Mouse (Mus musculus): ENCODE measurements at regions not wholly inside any gene's neighbourhood (a gene's known extent, or its start where the extent isn't known, plus 50 kb on each side); places are given as distances from the start of the nearest gene placed in this dataset.

DNA sequence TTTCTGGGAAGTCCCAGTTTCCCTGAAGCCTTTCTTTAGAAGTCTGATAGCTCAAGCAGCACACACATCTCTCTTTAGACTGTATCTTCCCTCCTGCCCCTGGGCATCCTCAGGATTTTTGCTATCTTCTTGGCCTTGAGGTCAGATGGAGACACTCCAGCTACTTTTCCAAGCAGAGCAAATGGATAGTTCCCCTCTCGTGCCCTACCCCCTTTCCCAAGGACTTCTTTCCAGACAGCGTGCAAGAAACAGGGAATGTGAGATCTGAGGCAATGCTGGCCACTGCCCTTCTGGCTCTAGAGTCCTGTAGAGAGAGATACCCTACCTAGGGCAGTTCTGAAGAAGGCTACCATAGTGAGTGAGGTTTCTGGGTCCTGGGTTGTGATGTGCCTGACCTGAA, 106.6 kb downstream of the Zfp706 start:
- Histone ChIP-seq H3K4me1 (ENCODE audit: control insufficient read depth, insufficient read depth, low read length) (peaks cover 23% of the 10 kb centered on the region), H3K36me3 (ENCODE audit: control insufficient read depth, insufficient read depth, low read length) (no peaks in the 10 kb centered on the region), H3K9me3 (ENCODE audit: control insufficient read depth, low read depth, low read length) (no peaks in the 10 kb centered on the region), H3K4me2 (replicated peaks; ENCODE audit: low read depth, low read length) (no peak overlapping the region), H3K9ac (replicated peaks; ENCODE audit: low read depth, low read length) (no peak overlapping the region), H3K27me3 (ENCODE audit: control insufficient read depth, insufficient read depth, low read length) (no peaks in the 10 kb centered on the region), H3K27ac (ENCODE audit: low read length) (no peak overlapping the region), H3K4me3 (ENCODE audit: low read depth, low read length) (no peak overlapping the region)
- no peak for ATAC-seq (ENCODE audit: insufficient number of reproducible peaks, insufficient read depth, low FRiP score, low read depth)
- 37% methylated on average over 2 of the region's 2 CpGs for WGBS

DNA sequence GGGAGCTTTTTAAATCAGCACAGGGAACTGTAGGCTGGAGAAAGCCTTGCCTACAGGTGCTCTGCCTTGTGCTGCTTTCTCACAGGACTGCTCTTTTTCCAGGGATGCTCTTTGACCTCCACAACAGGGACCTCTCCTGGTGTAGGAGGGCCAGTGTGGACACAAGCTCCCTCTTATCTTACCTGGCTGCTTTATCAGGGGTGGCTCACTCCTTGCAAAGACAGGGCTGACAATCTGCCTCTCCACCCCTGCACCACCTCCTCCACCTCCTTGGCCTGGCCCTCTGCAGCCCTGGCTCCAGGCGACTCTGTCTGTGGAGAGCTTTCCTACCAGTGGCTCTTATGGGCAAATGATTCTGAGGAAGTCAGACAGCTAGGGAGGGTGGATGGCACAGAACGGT, 107.7 kb downstream of the Zfp706 start:
- H3K36me3 ChIP-seq (ENCODE audit: control insufficient read depth, insufficient read depth, low read length), result no peaks in the 10 kb centered on the region
- H3K27ac ChIP-seq (ENCODE audit: low read length), result peak overlapping the region; percentile 77
- no peak overlapping the region for H3K9ac ChIP-seq (replicated peaks; ENCODE audit: low read depth, low read length)
- no peaks in the 10 kb centered on the region for H3K9me3 ChIP-seq (ENCODE audit: control insufficient read depth, low read depth, low read length)
- H3K4me2 ChIP-seq (replicated peaks; ENCODE audit: low read depth, low read length), result no peak overlapping the region
- H3K27me3 ChIP-seq (ENCODE audit: control insufficient read depth, insufficient read depth, low read length), result no peaks in the 10 kb centered on the region
- peak; percentile 73 for ATAC-seq (ENCODE audit: insufficient number of reproducible peaks, insufficient read depth, low FRiP score, low read depth)
- 51% methylated on average over 2 of the region's 2 CpGs for WGBS
- peaks cover 23% of the 10 kb centered on the region for H3K4me1 ChIP-seq (ENCODE audit: control insufficient read depth, insufficient read depth, low read length)
- no peak overlapping the region for H3K4me3 ChIP-seq (ENCODE audit: low read depth, low read length)

DNA sequence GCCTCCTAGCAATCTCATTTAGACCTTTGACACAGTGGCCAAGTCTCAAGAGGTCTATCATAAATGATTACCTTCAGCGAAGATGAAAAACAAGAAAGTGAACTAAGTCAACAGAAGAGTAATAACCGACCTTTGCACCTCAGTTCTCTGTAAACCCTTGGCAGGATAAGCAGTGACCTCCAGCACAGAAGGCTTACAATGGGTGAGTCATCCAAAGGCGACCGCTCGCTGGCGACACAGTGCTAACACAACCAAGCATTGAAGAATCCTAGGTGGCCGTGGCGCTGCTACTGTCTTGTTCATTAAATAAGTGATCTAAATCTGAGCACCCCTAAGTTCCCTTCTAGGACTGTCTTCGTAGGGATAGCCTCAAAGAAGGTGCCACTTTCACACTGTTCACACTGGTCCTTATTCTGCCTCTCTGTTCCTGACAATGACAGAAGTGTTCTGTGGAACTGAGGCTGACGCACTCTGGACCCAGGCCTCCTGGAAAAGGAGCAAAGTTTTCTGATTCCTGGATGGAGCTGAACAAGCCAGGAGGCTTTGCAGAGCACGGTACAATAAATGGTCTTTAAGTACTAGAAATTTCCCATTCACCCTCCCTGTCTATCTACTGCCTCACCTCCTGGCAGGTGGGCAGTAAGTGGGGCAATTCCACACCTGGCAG, 108.6 kb downstream of the Zfp706 start:
- H3K27ac ChIP-seq (ENCODE audit: low read length), result peak overlapping the region; percentile 77; the same call in 1 of the 2 replicates
- peaks cover 23% of the 10 kb centered on the region for H3K4me1 ChIP-seq (ENCODE audit: control insufficient read depth, insufficient read depth, low read length)
- ATAC-seq (ENCODE audit: insufficient number of reproducible peaks, insufficient read depth, low FRiP score, low read depth), result peak; percentile 56; the same call in 1 of the 2 replicates
- no peak overlapping the region for H3K4me3 ChIP-seq (ENCODE audit: low read depth, low read length)
- 65% methylated on average over 11 of the region's 11 CpGs for WGBS
- no peaks in the 10 kb centered on the region for H3K36me3 ChIP-seq (ENCODE audit: control insufficient read depth, insufficient read depth, low read length)
- no peaks in the 10 kb centered on the region for H3K9me3 ChIP-seq (ENCODE audit: control insufficient read depth, low read depth, low read length)
- H3K4me2 ChIP-seq (replicated peaks; ENCODE audit: low read depth, low read length), result no peak overlapping the region
- H3K27me3 ChIP-seq (ENCODE audit: control insufficient read depth, insufficient read depth, low read length), result no peaks in the 10 kb centered on the region
- no peak overlapping the region for H3K9ac ChIP-seq (replicated peaks; ENCODE audit: low read depth, low read length)

DNA sequence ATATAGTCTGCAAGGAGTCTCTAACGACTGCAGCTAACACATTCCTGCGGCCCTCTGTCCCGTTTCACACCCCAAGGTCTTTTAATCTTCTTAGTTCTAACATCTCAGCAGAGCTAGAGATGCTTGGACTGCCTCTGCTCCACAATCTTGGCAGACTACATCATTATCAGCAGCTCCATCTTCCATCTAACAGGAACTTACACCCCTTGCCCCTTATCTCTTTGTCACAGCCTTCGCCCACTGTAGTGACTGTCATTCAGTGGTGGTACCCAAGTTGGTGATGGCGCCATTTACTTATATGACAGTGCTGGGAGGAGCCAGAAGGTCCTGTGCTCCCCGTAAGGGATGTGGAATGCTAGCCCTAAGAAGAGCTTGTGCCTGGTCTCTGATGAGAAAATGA, 109.2 kb downstream of the Zfp706 start:
- H3K27ac ChIP-seq (ENCODE audit: low read length), result no peak overlapping the region
- no peaks in the 10 kb centered on the region for H3K27me3 ChIP-seq (ENCODE audit: control insufficient read depth, insufficient read depth, low read length)
- peaks cover 26% of the 10 kb centered on the region for H3K4me1 ChIP-seq (ENCODE audit: control insufficient read depth, insufficient read depth, low read length)
- no peak for ATAC-seq (ENCODE audit: insufficient number of reproducible peaks, insufficient read depth, low FRiP score, low read depth)
- 87% methylated on average over 6 of the region's 6 CpGs for WGBS
- no peaks in the 10 kb centered on the region for H3K36me3 ChIP-seq (ENCODE audit: control insufficient read depth, insufficient read depth, low read length)
- H3K4me2 ChIP-seq (replicated peaks; ENCODE audit: low read depth, low read length), result no peak overlapping the region
- no peak overlapping the region for H3K9ac ChIP-seq (replicated peaks; ENCODE audit: low read depth, low read length)
- no peak overlapping the region for H3K4me3 ChIP-seq (ENCODE audit: low read depth, low read length)
- no peaks in the 10 kb centered on the region for H3K9me3 ChIP-seq (ENCODE audit: control insufficient read depth, low read depth, low read length)

DNA sequence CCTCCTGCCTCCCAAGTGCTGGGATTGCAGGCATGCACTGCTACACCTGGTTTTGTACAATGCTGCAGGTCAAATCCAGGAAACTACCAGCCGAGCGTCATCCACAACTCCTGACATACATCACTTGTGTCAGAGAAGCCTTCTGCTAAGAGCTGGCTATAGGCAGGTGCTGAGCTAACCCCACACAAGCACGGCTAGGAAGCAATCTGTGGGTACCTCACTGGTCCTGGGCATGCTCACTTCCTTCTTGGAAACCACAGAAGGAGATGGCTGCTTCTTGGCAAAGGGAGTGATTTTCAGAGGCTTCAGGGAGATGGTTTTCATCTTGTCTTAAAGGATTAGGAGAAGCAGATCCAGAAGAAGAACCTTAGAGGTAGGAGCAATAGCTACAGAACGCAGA, 111.3 kb downstream of the Zfp706 start:
- Histone ChIP-seq H3K27ac (ENCODE audit: low read length) (no peak overlapping the region), H3K4me2 (replicated peaks; ENCODE audit: low read depth, low read length) (no peak overlapping the region), H3K4me1 (ENCODE audit: control insufficient read depth, insufficient read depth, low read length) (peaks cover 22% of the 10 kb centered on the region), H3K4me3 (ENCODE audit: low read depth, low read length) (no peak overlapping the region), H3K36me3 (ENCODE audit: control insufficient read depth, insufficient read depth, low read length) (no peaks in the 10 kb centered on the region), H3K9ac (replicated peaks; ENCODE audit: low read depth, low read length) (no peak overlapping the region), H3K9me3 (ENCODE audit: control insufficient read depth, low read depth, low read length) (no peaks in the 10 kb centered on the region), H3K27me3 (ENCODE audit: control insufficient read depth, insufficient read depth, low read length) (no peaks in the 10 kb centered on the region)
- WGBS, result 72% methylated on average over 4 of the region's 4 CpGs
- no peak for ATAC-seq (ENCODE audit: insufficient number of reproducible peaks, insufficient read depth, low FRiP score, low read depth)

DNA sequence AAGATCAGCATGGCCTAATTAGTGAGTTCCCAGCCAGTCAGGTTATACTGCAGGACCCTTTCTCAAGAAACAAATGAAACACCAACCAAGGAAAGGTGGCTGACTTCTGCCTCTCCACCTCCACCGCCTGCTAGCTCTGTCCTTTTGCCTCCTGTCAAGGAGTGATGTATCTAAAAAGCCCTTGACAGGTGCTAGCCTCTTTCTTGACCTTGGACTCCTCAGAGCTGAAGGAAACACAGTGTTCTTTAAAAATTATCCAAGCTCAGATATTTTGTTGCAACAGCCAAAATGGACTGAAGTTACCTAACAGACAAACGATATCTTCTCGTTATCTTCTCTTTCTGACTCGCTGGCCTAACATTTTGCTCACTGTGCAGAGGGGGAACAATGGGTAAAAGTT, 112.5 kb downstream of the Zfp706 start:
- Histone ChIP-seq H3K36me3 (ENCODE audit: control insufficient read depth, insufficient read depth, low read length) (no peaks in the 10 kb centered on the region), H3K4me1 (ENCODE audit: control insufficient read depth, insufficient read depth, low read length) (peaks cover 13% of the 10 kb centered on the region), H3K4me2 (replicated peaks; ENCODE audit: low read depth, low read length) (no peak overlapping the region), H3K9me3 (ENCODE audit: control insufficient read depth, low read depth, low read length) (no peaks in the 10 kb centered on the region), H3K4me3 (ENCODE audit: low read depth, low read length) (no peak overlapping the region), H3K27me3 (ENCODE audit: control insufficient read depth, insufficient read depth, low read length) (no peaks in the 10 kb centered on the region), H3K9ac (replicated peaks; ENCODE audit: low read depth, low read length) (no peak overlapping the region), H3K27ac (ENCODE audit: low read length) (no peak overlapping the region)
- ATAC-seq (ENCODE audit: insufficient number of reproducible peaks, insufficient read depth, low FRiP score, low read depth), result no peak
- 86% methylated on average over 4 of the region's 4 CpGs for WGBS

DNA sequence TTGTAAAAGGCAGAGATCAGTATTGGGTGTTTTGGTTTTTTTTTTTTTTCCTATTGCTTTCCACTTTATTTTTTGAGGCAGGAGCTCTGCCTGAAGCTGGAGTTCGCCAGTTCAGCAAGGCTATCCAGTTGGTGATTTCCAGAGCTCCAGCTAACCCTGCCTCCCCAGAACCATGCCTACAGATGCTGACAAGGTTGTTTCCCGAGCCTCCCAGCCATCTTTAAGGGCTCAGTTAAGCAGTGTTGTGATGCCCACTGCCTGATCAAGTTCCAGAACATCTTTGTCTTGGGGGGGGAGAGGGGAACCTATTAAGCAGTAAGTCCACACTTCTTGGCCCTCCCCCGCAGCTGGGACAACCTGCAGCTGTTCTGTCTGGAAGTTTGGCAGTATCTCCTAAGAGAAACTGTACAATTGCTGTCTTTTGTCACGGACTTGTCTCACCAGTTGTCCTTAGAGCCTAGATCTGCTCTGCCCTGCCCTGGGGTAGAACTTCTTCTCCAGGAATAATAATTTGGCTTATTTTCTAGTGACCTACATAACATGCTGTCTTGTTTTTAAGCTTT, 114.1 kb downstream of the Zfp706 start:
- WGBS, result 41% methylated on average over 4 of the region's 4 CpGs
- H3K36me3 ChIP-seq (ENCODE audit: control insufficient read depth, insufficient read depth, low read length), result no peaks in the 10 kb centered on the region
- no peak overlapping the region for H3K4me2 ChIP-seq (replicated peaks; ENCODE audit: low read depth, low read length)
- no peaks in the 10 kb centered on the region for H3K27me3 ChIP-seq (ENCODE audit: control insufficient read depth, insufficient read depth, low read length)
- no peak; the same call in 1 of the 2 replicates for ATAC-seq (ENCODE audit: insufficient number of reproducible peaks, insufficient read depth, low FRiP score, low read depth)
- peaks cover 12% of the 10 kb centered on the region for H3K4me1 ChIP-seq (ENCODE audit: control insufficient read depth, insufficient read depth, low read length)
- no peak overlapping the region for H3K27ac ChIP-seq (ENCODE audit: low read length)
- H3K9ac ChIP-seq (replicated peaks; ENCODE audit: low read depth, low read length), result no peak overlapping the region
- H3K4me3 ChIP-seq (ENCODE audit: low read depth, low read length), result no peak overlapping the region
- no peaks in the 10 kb centered on the region for H3K9me3 ChIP-seq (ENCODE audit: control insufficient read depth, low read depth, low read length)

DNA sequence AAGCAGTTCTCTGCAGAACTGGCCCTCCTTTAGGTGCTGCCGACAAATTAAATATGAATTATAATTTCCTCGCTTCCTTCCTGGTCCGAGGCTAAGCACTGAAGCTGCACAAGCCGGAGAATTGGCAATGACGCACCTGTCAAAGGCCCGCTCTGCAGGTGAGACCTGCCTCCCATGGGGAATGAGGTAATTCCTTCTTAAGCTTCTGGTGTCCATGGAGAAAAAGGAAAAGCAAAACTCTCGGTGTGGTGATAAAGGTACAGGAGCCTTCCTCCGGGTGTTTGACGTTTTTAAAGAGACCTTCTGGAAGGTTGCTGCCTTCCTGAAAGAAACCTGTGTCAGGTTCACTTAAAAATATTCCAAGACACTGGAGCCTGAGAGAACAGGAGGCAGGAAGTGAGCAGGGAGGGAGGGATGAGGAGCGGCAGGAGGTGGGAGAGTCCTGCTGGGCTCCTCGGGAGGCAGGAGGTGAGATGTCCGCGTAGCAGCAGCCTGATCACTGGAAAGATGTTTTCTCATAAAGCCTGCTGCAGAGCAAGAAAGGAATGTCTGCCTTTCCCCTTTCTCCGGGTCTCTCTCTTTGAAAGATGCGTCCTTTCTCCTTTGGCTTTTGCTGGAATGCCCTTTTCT, 114.9 kb downstream of the Zfp706 start:
- Histone ChIP-seq H3K4me2 (replicated peaks; ENCODE audit: low read depth, low read length) (peak overlapping the region; percentile 14; the same call in 1 of the 2 replicates), H3K27ac (ENCODE audit: low read length) (0 out of 2 replicates have a peak overlapping the region, but pooled peaks have one; percentile 39), H3K4me3 (ENCODE audit: low read depth, low read length) (no peak overlapping the region), H3K27me3 (ENCODE audit: control insufficient read depth, insufficient read depth, low read length) (no peaks in the 10 kb centered on the region), H3K9me3 (ENCODE audit: control insufficient read depth, low read depth, low read length) (no peaks in the 10 kb centered on the region), H3K9ac (replicated peaks; ENCODE audit: low read depth, low read length) (no peak overlapping the region), H3K4me1 (ENCODE audit: control insufficient read depth, insufficient read depth, low read length) (peaks cover 12% of the 10 kb centered on the region), H3K36me3 (ENCODE audit: control insufficient read depth, insufficient read depth, low read length) (no peaks in the 10 kb centered on the region)
- ATAC-seq (ENCODE audit: insufficient number of reproducible peaks, insufficient read depth, low FRiP score, low read depth), result no peak
- 14% methylated on average over 15 of the region's 15 CpGs for WGBS
